Mouse (Mus musculus) E14TG2a.4 (cell line): Measurements from ENCODE around the gene Arhgef3.

Experiments used
- H3K27me3 ChIP-seq: 2 replicates; pipeline ENCODE4 v1.6.1; 2014; ENCODE audit warnings: low read length, control low read depth; ENCODE audit not compliant: insufficient read depth
- H3K36me3 ChIP-seq: 2 replicates; pipeline ENCODE4 v1.6.1; 2014; ENCODE audit warnings: low read length, control low read depth; ENCODE audit not compliant: insufficient read depth
- H3K4me1 ChIP-seq: replicated peaks from 2 replicates; pipeline ENCODE4 v1.6.1; 2014; ENCODE audit warnings: low read depth, low read length, control low read depth
- H3K4me3 ChIP-seq: replicated peaks from 2 replicates; pipeline ENCODE4 v1.5.1; 2014; ENCODE audit warnings: mild to moderate bottlenecking, low read length
- H3K9me3 ChIP-seq: 2 replicates; pipeline ENCODE4 v1.6.1; 2014; ENCODE audit warnings: low read length, control low read depth
- CTCF ChIP-seq: conservative IDR thresholded peaks from 2 replicates; pipeline ENCODE4 v1.5.1; 2014; ENCODE audit warnings: low read length
- NANOG ChIP-seq: IDR thresholded peaks from 2 replicates; pipeline ENCODE4 v1.6.1; 2014; ENCODE audit warnings: borderline replicate concordance, low read length, mixed read lengths
- POU5F1 ChIP-seq: IDR thresholded peaks from 2 replicates; pipeline ENCODE4 v1.6.1; 2014; ENCODE audit warnings: low read length, borderline replicate concordance

The Arhgef3 gene

DNA sequence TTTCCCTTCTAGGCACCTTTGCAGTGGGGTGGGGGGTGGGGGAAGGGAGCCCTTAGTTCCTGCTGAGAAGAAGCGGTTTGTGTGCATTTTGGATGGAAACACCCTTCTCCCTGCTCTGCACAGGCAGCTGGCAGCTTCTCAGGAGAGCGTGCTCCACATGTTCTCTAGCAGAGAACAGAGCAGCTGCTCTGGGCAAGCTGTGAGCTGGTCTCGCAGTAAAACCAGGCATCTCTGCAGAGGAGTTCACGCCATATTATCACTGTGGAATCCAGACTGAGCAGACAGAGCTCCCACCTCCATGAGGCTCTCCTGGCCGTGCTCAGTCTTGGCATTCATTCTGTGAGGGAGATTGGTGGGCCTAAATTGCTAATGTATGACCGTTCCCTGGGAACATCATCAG lies 12.0 kb upstream of the Arhgef3 start:
- no peak for TF ChIP-seq NANOG
- TF ChIP-seq CTCF: no peak
- TF ChIP-seq POU5F1: no peak
- peaks cover 94% of the 10 kb centered on the region for H3K36me3 ChIP-seq
- no peaks in the 10 kb centered on the region for H3K9me3 ChIP-seq
- H3K4me3 ChIP-seq: no peak overlapping the region
- H3K4me1 ChIP-seq: peaks cover 74% of the 10 kb centered on the region
- H3K27me3 ChIP-seq: no peaks in the 10 kb centered on the region

DNA sequence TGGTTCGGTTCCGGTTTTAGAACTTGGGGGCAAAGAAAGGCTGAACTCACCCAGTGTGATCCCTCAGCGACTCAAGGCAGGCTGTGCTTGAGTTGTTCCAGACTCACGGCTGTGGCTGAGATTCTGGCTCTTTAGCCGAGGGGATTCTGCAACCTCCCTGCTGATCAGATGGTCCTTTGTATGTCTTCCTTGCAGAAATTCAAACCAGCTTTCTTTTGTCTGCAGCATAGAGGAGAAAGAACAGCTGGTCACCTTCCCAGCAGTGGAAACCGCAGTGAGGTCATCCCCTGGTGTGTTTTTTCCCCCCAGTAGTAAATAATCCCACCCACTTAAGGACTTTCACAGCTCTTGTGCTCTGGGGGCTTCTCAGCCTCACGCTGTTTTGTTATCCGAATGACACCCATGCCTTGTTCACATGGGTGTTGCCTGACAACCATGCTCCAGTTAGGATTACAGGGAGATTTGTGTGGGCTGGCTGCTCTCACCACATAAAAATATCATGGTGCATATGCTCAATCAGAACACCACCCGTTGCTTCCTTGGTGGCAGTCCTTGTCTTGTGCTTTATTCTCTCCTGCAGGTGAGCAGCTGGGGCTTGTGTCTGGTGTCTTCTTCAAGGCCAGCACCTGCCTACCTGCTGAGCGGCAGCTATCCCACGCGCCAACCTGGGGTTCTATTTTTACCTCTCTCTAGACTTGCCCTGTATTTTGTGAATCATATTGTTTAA lies 8.8 kb upstream of the Arhgef3 start:
- TF ChIP-seq NANOG (no peak), POU5F1 (no peak), CTCF (no peak)
- peaks cover 69% of the 10 kb centered on the region for H3K36me3 ChIP-seq

DNA sequence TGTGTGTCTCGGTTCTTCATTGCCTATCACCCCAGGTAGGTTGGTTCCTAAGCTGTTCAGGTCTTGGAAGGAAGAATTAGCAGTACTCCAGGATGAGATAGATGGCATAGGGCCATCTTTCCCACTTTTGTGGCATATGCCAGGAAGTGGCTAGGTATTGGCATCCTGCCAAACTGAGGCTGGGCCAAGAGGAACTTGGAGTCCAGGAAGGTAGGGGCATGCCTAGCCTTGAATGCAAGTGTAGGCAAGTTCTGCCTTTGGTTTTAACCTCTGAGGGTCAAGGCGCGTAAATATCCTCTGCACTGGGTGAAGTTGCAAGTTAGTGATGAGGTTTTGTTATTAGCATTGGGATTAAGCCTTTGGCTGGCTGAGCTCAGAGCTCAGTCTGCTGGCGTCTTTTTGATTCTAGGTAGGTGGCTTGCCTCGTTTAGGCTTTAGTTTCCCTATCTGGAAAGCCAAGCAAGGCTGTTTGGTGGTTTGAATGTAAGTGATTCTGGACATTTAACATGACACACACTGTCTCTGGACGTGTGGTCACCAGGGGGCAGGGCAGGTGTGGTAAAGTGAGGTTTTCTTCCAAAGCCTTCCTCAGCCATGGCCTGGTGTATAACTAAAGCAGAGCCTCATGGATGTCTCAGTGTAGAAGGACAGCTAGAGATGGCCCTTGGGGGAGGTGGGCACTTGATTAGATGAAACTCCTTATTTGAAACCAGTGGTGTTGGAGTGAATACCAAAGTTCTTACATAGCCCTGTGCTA lies 5.8 kb upstream of the Arhgef3 start:
- H3K4me3 ChIP-seq: no peak overlapping the region
- H3K27me3 ChIP-seq: peaks cover 6% of the 10 kb centered on the region
- no peaks in the 10 kb centered on the region for H3K9me3 ChIP-seq
- H3K4me1 ChIP-seq: peaks cover 33% of the 10 kb centered on the region
- TF ChIP-seq NANOG (no peak), POU5F1 (no peak), CTCF (no peak)
- H3K36me3 ChIP-seq: peaks cover 40% of the 10 kb centered on the region

More for the DNA sequence above, 8.8 kb upstream of the Arhgef3 start:
- peaks cover 60% of the 10 kb centered on the region for H3K4me1 ChIP-seq
- H3K4me3 ChIP-seq: no peak overlapping the region
- no peaks in the 10 kb centered on the region for H3K27me3 ChIP-seq
- H3K9me3 ChIP-seq: no peaks in the 10 kb centered on the region

DNA sequence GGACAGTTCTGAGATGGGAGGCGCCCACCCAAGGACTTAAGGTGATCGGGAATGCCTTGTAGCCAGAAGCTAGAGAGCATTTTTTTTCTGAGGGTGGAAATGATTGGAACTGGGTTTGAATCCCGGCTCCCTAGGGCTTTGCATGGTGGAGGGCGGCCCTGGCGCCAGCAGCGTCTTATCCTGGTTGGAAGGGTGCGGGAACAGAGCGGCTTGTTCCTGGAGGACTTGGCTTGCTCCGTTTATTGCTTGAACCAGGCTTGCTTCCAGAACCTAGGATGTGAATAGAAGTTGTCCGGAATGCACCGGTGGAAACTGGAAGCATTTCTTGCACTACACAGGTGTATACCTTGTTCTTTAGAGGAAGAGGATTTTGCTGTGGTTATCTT lies 569 bp downstream of the Arhgef3 start:
- H3K27me3 ChIP-seq: peaks cover 44% of the 10 kb centered on the region
- no peaks in the 10 kb centered on the region for H3K9me3 ChIP-seq
- no peaks in the 10 kb centered on the region for H3K36me3 ChIP-seq
- TF ChIP-seq POU5F1 (no peak), CTCF (no peak), NANOG (no peak)
- H3K4me3 ChIP-seq: peak overlapping the region; percentile 84
- H3K4me1 ChIP-seq: peaks cover 23% of the 10 kb centered on the region

DNA sequence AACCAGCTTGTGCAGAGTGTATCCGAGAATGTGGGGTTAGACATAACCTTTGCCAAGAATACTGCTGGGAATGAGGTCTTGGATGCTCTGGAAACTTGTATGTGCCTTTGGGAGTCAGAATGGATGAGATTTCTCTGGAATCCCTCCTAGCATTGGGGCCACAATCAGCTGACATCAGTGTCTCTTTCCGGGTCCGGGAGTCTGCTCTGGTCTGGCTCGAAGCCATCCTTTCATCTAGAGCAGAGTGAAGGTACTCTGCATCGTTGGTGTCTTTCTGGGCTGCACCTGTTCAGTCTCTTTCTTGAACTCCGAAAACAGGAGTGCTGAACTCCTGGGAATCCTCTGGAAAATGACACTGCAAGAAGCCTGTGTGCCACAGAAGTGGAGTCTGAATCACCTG lies 1.3 kb downstream of the Arhgef3 start:
- TF ChIP-seq NANOG (no peak), CTCF (no peak)
- no peaks in the 10 kb centered on the region for H3K36me3 ChIP-seq
- no peaks in the 10 kb centered on the region for H3K9me3 ChIP-seq
- no peak overlapping the region for H3K4me3 ChIP-seq
- H3K4me1 ChIP-seq: peaks cover 23% of the 10 kb centered on the region
- H3K27me3 ChIP-seq: peaks cover 44% of the 10 kb centered on the region

DNA sequence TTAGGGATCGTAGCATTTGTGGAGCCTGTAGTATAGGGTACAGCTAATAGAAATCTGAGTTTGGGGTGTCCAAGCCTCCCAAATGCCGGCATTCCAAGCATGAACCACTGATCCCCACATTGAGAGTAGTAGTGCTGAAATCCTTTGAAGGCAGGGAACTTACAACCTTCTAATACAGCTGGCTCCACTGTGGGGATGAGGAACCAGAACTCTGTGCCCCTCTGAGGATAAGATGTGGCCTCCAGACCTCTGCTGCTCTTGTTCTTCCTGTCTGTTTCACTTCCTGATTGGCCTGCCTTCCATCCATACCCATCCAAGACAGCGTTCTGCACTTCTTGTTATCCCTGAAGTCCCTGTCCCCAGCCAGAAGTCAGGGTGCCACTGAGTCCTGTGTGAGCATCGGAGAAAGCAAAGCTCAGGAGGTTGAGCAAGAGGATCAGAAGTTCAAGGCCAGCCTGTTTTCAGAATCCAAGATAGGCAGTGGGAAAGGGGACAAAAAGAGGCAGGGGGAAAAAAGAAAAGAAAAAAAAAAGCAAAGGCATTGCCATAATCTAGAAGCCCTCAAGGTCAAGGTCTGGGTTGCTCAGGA lies 2.0 kb downstream of the Arhgef3 start:
- TF ChIP-seq POU5F1: no peak
- no peaks in the 10 kb centered on the region for H3K36me3 ChIP-seq
- H3K4me3 ChIP-seq: no peak overlapping the region
- peaks cover 23% of the 10 kb centered on the region for H3K4me1 ChIP-seq
- H3K9me3 ChIP-seq: no peaks in the 10 kb centered on the region
- peaks cover 44% of the 10 kb centered on the region for H3K27me3 ChIP-seq

DNA sequence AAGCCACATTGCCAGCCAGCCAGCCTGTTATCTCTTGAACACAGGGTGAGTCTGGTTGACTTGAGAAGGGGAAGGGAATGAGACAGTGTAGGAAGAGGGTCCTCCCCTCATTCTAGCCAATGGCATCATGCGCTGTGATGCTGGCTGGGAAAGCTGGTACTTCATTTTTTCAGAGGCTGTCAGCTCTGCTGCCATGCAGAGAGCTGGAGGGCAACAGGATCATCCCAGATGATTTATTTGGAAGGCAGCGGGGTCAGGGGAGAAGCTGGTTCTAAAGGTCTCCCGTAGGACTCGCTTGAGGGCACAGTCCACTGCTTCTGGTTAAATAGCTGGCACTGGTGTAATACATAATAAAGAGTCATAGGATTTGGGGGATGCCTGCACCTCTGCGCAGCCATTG lies 3.8 kb downstream of the Arhgef3 start:
- H3K9me3 ChIP-seq: no peaks in the 10 kb centered on the region
- TF ChIP-seq POU5F1 (no peak), NANOG (no peak), CTCF (no peak)
- no peak overlapping the region for H3K4me3 ChIP-seq
- peaks cover 41% of the 10 kb centered on the region for H3K4me1 ChIP-seq
- H3K36me3 ChIP-seq: no peaks in the 10 kb centered on the region
- H3K27me3 ChIP-seq: peaks cover 41% of the 10 kb centered on the region

DNA sequence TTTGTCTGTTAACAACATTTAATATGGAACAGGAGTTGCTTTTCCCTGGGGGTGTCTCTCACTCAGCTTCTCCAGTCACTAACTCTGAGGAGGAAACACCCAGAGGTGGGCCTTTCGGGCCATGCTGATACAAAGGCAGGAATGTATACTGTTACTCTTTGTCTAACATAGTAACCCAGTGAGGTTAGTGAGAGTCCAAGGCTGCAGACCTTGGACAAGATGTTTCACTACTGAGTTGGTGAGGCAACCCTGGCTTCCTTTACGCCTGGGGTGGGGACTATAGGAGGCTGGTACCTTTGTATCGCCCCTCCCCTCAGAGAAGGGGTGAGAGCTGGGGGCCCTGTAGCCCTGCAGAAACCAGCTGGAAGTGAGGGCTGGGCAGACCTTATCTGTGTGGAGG lies 7.9 kb downstream of the Arhgef3 start:
- H3K9me3 ChIP-seq: no peaks in the 10 kb centered on the region
- H3K4me1 ChIP-seq: peaks cover 24% of the 10 kb centered on the region
- peaks cover 9% of the 10 kb centered on the region; the same call in 1 of the 2 replicates for H3K27me3 ChIP-seq
- H3K36me3 ChIP-seq: no peaks in the 10 kb centered on the region
- H3K4me3 ChIP-seq: no peak overlapping the region
- TF ChIP-seq NANOG: no peak
- no peak for TF ChIP-seq CTCF
- no peak for TF ChIP-seq POU5F1

DNA sequence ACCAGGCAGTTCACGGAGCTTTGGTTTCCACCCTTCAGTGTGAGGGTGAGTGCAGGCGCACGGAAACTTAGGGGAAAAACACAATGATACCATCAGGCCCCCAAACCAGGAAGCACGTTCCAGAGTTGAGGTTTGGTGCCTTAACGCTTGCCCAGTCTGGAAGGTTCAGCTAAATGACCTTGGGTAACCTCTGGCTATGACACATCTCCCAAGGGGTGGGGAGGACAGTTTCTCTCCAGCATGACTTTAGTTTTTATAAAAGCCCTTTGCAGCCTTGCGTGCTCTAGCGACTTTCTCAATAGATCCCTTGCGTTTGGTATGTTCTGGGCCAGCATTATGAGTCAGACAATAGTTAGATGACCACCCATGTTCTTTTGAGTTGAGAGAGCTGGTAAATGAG lies 8.8 kb downstream of the Arhgef3 start:
- H3K36me3 ChIP-seq: no peaks in the 10 kb centered on the region
- no peaks in the 10 kb centered on the region for H3K9me3 ChIP-seq
- H3K27me3 ChIP-seq: peaks cover under 1% of the 10 kb centered on the region; the same call in 1 of the 2 replicates
- TF ChIP-seq NANOG: no peak
- TF ChIP-seq CTCF: no peak
- TF ChIP-seq POU5F1: no peak
- H3K4me3 ChIP-seq: no peak overlapping the region
- peaks cover 27% of the 10 kb centered on the region for H3K4me1 ChIP-seq
